Mouse (Mus musculus) left cerebral cortex, adult 9 months (tissue): Measurements from ENCODE around the gene Olfr824.
"Not testable (repeated sequence)": the region's sequence is repeated elsewhere in the genome, so short reads cannot be mapped to it uniquely, and the experiment has no call there.

ENCODE experiments used
- DNase-seq, 2 experiments: peaks; one replicate each; pipeline ENCODE4 v3.0.0; 2022; ENCODE audit warnings: low spot score in 2 of 2

Olfr824 gene

DNA sequence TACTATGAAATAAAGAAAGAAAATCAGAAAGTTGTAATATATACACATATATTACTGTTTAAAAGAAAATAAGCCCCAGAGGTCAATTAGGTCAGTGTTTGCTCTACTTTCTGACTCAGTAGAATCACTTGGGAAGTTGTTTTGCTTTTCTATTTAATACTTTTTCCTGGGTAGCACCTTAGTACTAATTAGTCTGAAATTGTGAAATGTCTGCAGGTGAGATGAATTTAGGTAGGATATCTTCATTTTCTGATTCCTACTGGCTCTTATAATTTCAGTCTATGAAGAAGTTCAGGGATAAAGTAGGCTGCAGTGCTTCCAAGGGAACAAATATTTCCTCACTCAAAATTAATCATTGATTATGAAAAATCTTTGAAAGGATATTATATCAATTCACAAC lies at the start of gene Olfr824:
Gene Olfr824, minus strand, starts transcription at position 101 of the 400 bp plus-strand sequence.
- DNase-seq: not testable (repeated sequence)

DNA sequence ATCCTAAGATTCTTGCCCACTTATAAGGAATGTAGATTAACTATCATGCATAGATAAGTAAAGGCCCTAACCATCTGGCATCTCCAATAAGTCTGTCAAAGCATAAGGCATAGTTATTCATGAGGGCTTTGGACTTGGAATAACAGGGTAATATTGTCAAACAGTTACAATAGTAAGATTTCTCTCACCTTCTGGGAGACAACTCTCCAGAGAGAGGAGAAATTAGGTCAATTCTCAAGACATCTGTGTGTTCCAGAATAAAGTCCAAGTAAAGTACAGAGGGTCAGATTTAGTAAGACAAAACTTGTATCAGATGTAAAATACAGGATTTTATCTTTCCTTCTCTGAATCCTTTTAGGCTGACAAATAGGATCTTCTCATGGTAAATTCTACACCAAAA lies 36.9 kb upstream of the Olfr824 start, which contains the start of gene Olfr825:
Gene Olfr825, minus strand, starts transcription at position 101 of the 400 bp plus-strand sequence.
- DNase-seq: no peak

DNA sequence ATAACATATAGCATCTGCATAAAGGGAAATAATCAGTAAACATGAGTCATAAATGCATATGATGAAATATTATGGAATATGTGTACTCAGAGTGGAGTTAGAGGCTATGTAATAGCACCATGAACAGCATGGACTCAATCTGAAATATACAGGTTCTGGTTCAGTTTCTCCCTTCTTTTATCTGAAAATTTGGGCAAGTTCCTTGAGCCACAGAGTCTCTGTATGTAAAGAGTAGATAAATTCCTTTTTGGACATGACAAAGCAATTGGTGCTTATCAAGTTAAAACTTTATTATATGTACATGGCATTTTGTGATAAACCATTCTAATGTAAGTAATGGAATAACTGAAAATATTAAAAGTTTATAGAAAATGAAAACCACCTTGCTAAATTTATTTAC lies 35.4 kb upstream of the Olfr824 start:
- no peak for DNase-seq

DNA sequence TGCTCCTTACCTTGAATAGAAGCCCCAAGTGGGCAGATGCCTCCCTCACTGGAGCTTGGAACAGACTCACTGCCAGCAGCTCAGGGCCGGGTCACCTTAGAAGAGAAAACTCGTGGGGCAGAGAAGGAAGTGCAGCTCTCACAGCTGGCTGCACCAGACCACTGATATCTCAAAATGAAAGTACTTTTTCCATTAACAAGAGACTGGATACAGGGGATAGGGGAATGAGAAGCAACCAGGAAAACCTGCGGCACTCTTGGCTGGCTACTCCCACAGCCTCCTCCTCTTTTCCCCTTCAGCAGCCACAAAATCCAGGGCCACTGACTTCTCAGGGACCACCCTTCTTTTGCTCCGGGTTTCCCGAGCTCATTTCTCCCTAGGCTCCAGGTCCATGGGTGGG lies 14.3 kb upstream of the Olfr824 start:
- no peak for DNase-seq

DNA sequence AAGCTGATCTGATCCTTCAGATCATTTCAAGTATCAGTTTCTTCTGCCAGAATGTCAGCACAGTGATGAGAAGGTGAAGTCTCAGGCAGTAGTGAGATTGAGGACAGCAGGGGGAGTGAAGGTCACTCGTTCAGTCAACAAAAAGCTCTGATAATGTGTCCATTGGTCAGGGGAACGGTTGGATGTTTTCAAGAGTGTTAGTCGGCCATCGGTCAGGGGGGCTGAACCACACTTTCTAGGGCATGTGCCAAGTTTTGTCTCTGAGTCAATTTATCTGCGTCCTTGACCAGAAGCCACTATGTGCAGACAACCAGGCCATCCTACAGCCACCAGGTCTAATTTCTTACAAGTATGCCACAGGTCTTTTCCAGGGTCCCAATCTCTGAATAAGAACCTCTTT lies 12.7 kb upstream of the Olfr824 start:
- DNase-seq: not testable (repeated sequence)

DNA sequence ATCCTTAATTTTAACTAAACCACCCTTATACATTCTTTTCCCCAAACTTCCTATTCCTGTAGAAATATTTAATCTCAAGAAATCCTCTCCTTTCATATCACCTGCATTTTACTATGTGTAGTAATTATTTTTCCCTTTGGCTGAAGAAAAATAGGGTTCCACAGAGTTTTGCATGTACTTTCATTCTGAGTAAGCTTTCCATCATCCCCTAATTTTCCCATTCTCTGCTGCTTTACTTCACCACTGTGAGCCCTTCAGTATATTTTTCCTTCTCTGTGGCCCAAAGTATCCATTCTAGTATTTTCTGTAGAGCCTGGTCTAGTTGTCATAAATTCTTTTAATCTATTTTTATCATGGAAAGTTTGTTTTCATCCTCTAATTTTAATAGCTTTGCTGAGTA lies 5.0 kb upstream of the Olfr824 start:
- no peak for DNase-seq

DNA sequence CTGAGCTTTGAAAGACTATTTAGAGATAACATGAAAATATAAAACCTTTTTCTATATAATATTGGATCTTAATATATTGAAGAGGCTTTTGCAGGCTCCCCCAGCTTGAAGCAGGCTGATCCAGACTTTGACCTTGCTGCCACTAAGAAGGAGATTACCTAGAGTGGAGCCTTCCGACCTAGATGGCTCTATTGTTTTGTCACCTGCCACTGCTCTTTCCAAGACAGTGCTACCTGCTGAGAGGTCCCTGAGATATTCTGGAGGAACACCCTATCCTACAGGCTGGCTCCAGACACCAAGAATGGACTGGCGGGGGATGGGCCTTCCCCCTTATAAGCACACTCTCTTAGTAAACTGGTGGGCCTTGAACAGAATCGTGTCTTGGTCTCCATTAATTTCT lies 13.8 kb downstream of the Olfr824 start:
- DNase-seq: not testable (repeated sequence)

DNA sequence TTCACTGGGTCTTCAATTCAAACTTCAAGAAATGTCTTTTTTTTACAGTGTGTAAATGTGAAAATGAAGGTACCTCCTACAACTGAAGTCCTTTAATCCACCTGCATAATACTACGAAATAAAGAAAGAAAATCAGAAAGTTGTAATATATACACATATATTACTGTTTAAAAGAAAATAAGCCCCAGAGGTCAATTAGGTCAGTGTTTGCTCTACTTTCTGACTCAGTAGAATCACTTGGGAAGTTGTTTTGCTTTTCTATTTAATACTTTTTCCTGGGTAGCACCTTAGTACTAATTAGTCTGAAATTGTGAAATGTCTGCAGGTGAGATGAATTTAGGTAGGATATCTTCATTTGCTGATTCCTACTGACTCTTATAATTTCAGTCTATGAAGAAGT lies 14.5 kb downstream of the Olfr824 start, which contains the start of gene Olfr823:
Gene Olfr823, minus strand, starts transcription at position 101 of the 400 bp plus-strand sequence.
- DNase-seq: not testable (repeated sequence)

DNA sequence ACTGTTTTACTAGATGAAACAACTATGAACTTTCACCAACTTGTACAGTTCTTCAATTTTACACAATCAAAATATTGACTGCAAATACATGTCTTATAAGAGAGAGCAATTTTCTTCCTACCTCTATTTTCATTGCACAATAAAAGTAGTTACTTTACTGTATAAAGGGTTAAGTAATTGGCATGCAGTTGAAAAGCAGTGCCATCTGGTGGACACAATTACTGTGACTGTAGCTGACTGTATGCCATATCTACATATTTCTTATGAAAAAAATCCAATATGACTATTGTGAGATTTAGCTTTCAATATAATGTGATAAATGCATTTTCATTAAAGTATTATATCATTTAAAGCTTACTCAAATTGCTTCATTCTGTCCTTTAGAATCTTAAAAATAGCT lies 33.7 kb downstream of the Olfr824 start:
- no peak for DNase-seq

DNA sequence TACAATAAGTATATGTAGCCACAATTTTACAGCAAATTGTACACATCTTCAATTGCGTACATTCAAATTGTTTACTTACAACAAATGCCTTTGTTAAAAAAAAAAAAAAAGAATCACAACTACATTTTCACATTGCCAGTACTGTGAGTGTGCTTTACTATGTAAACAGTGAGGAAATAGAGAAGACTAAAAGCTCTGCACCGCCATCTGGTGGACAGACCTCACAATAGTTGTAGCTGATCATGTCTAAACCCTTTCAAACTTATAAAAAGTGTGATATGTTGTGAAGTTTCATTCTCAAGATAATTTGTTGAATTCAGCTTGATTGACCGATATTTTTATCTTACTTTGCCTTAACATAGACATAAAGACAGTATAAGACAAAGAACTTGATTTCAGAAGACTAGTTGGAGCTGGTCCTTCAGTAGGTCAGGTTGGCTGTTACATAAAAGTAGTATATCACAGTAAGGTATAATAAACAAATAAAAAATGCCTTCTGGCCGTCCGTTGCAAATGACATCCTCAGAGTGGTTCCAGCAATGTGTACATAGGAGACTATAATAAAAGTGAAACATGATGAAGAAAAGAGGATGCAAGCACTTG lies 36.9 kb downstream of the Olfr824 start:
- peak in 1 of 2 experiments; percentile 60 for DNase-seq
